Mouse (Mus musculus) liver, embryonic 14.5 days (tissue): Measurements from ENCODE around the gene Ap1g1. TPM values are rescaled to one million over a fixed set of nuclear protein-coding genes. Genes with fewer than 3 reads are reported as not detected.
A peak's percentile ranks its signal among the peaks of the same experiment; 100 is the strongest.

Source experiments
- ATAC-seq: fragments of 200-750 bp; cut with Nextera tagmentation; 2 replicates; pipeline ENCODE4 v1.8.0; 2017; ENCODE audit warnings: moderate number of reproducible peaks, mild to moderate bottlenecking, moderate library complexity; ENCODE audit not compliant: insufficient read depth
- DNase-seq, 3 experiments: peaks; one replicate each; pipeline ENCODE4 v3.0.0-alpha.2; 2012 to 2013; ENCODE audit warnings: low read depth in 3 of 3, low spot score in 3 of 3
- H3K27ac ChIP-seq: fragments of 300-500 bp; sonication (generic); 2 replicates; pipeline ENCODE4 v1.5.1; 2014; ENCODE audit warnings: moderate library complexity, mild to moderate bottlenecking, control low read depth, inconsistent platforms
- H3K27me3 ChIP-seq: fragments of 300-500 bp; sonication (generic); 2 replicates; pipeline ENCODE4 v1.6.1; 2014; ENCODE audit warnings: mild to moderate bottlenecking, low read length, moderate library complexity; ENCODE audit not compliant: control insufficient read depth, insufficient read depth
- H3K36me3 ChIP-seq: fragments of 300-500 bp; sonication (generic); replicated peaks from 2 replicates; pipeline ENCODE4 v1.6.1; 2014; ENCODE audit warnings: low read depth; ENCODE audit not compliant: control insufficient read depth, insufficient read depth
- H3K4me1 ChIP-seq, 2 experiments: fragments of 200-500 bp in 1 of 2; fragments of 300-500 bp in 1 of 2; sonication (generic) in 1 of 2; replicated peaks; 2 replicates each; pipeline ENCODE4 v1.6.1; 2012 to 2014; ENCODE audit warnings: antibody characterized with exemption in 1 of 2, inconsistent platforms in 1 of 2, low read length in 1 of 2; ENCODE audit not compliant: control insufficient read depth in 2 of 2, insufficient read depth in 2 of 2
- H3K4me2 ChIP-seq: fragments of 300-500 bp; sonication (generic); 2 replicates; pipeline ENCODE4 v1.6.1; 2014; ENCODE audit warnings: low read depth, mild to moderate bottlenecking, control low read depth, moderate library complexity
- H3K4me3 ChIP-seq, 2 experiments: fragments of 200-500 bp in 1 of 2; fragments of 300-500 bp in 1 of 2; sonication (generic) in 1 of 2; 2 replicates each; pipeline ENCODE4 v1.5.1; 2012 to 2014; ENCODE audit warnings: low read depth in 2 of 2, low read length in 2 of 2, mild to moderate bottlenecking in 2 of 2, control low read depth in 1 of 2, inconsistent platforms in 1 of 2, moderate library complexity in 1 of 2; ENCODE audit not compliant: insufficient read depth in 1 of 2
- H3K9ac ChIP-seq: fragments of 300-500 bp; sonication (generic); replicated peaks from 2 replicates; pipeline ENCODE4 v1.6.1; 2014; ENCODE audit warnings: mild to moderate bottlenecking, control low read depth, moderate library complexity
- H3K9me3 ChIP-seq: fragments of 300-500 bp; sonication (generic); 2 replicates; pipeline ENCODE4 v1.6.1; 2016; ENCODE audit warnings: low read length, mixed read lengths; ENCODE audit not compliant: control insufficient read depth
- CTCF ChIP-seq: IDR thresholded peaks from 2 replicates; pipeline ENCODE4 v1.5.1; 2016; ENCODE audit warnings: antibody characterized with exemption, low read depth, control low read depth
- EP300 ChIP-seq: IDR thresholded peaks from 2 replicates; pipeline ENCODE4 v1.6.1; 2016; ENCODE audit warnings: antibody characterized with exemption, low read depth
- WGBS: fragments of 180-500 bp; shearing (Covaris S2); extraction: QIAGEN DNeasy Blood & Tissue Kit; methylation state at CpG from one replicate; pipeline ENCODE4 v1.1.7; 2014; ENCODE audit not compliant: insufficient replicate concordance; 5-methylcytosine and 5-hydroxymethylcytosine counted together
- polyA plus RNA-seq, 2 experiments: library from polyadenylated mRNA; depleted of rRNA in 1 of 2; stranded (reverse) in 1 of 2; unstranded in 1 of 2; fragments of >200 nt; fragmentation: Nextera tagmentation in 1 of 2; extraction: Ambion mirVana in 1 of 2; gene quantifications; 2 replicates each; pipeline versions ENCODE4 v1.2.1 to v1.2.3; 2012 to 2014

Ap1g1 gene
- polyA plus RNA-seq, 2 experiments, result 10.0 to 13.8 TPM

- peaks cover 7% of the 10 kb centered on the region for H3K36me3 ChIP-seq
- H3K4me2 ChIP-seq, result peak within 1 kb of the TSS; percentile 86
- DNase-seq, result peak; percentile 70 to 78 (median 74)
- peak within 1 kb of the TSS; percentile 48 for H3K27ac ChIP-seq
- H3K9ac ChIP-seq, result peak within 1 kb of the TSS; percentile 97
- H3K4me1 ChIP-seq, result peaks cover 6% of the 10 kb centered on the region in 2 experiments; a peak in 3 of 4 replicates
- no peaks in the 10 kb centered on the region for H3K9me3 ChIP-seq
- peak within 1 kb of the TSS; percentile 89 to 100 for H3K4me3 ChIP-seq
- ATAC-seq, result peak; percentile 87
- TF ChIP-seq EP300 (no peak), CTCF (peak; percentile 82)
- H3K27me3 ChIP-seq, result no peaks in the 10 kb centered on the region
- WGBS, result under 1% methylated on average over 59 of the region's 59 CpGs
Measured at GRCm38 (mm10) chr8:109737237-109738048, 40.9 kb upstream of the Ap1g1 start, which contains the start of gene Atxn1l. Gene Atxn1l, minus strand, starts transcription at chr8:109737739.

GRCm38 (mm10) chr8:109738049-109738380 lies 40.3 kb upstream of the Ap1g1 start:
- Histone ChIP-seq H3K4me3 (peak overlapping the region; percentile 89 to 100), H3K4me2 (peak overlapping the region; percentile 86), H3K36me3 (peaks cover 7% of the 10 kb centered on the region), H3K9ac (peak overlapping the region; percentile 97; the same call in 1 of the 2 replicates), H3K27ac (no peak overlapping the region), H3K9me3 (no peaks in the 10 kb centered on the region), H3K27me3 (no peaks in the 10 kb centered on the region), H3K4me1 (peaks cover 6% of the 10 kb centered on the region in 2 experiments; a peak in 3 of 4 replicates)
- DNase-seq (no peak), ATAC-seq (no peak; the same call in 1 of the 2 replicates)
- WGBS, result 75% methylated on average over 1 of the region's 1 CpGs
- no peak for TF ChIP-seq EP300
- no peak for TF ChIP-seq CTCF

- DNase-seq (no peak), ATAC-seq (no peak)
- no peaks in the 10 kb centered on the region for H3K36me3 ChIP-seq
- no peaks in the 10 kb centered on the region for H3K4me1 ChIP-seq
- no peaks in the 10 kb centered on the region for H3K27me3 ChIP-seq
- H3K4me2 ChIP-seq, result no peak overlapping the region
- H3K9me3 ChIP-seq, result no peaks in the 10 kb centered on the region
- WGBS, result 72% methylated on average over 12 of the region's 12 CpGs
- TF ChIP-seq EP300 (no peak), CTCF (no peak)
- no peak overlapping the region for H3K4me3 ChIP-seq
- H3K9ac ChIP-seq, result no peak overlapping the region
- H3K27ac ChIP-seq, result no peak overlapping the region
Measured at GRCm38 (mm10) chr8:109747468-109748199, 30.7 kb upstream of the Ap1g1 start.

- ATAC-seq (no peak), DNase-seq (no peak)
- H3K27ac ChIP-seq, result no peak overlapping the region
- H3K36me3 ChIP-seq, result no peaks in the 10 kb centered on the region
- no peak overlapping the region for H3K9ac ChIP-seq
- H3K4me1 ChIP-seq, result no peaks in the 10 kb centered on the region
- WGBS, result 21% methylated on average over 5 of the region's 5 CpGs
- TF ChIP-seq EP300 (no peak), CTCF (no peak)
- no peak overlapping the region for H3K4me3 ChIP-seq
- no peaks in the 10 kb centered on the region for H3K27me3 ChIP-seq
- H3K9me3 ChIP-seq, result no peaks in the 10 kb centered on the region
- H3K4me2 ChIP-seq, result no peak overlapping the region
Measured at GRCm38 (mm10) chr8:109750274-109750673, 28.1 kb upstream of the Ap1g1 start.

GRCm38 (mm10) chr8:109750699-109751098 lies 27.7 kb upstream of the Ap1g1 start:
- WGBS, result 32% methylated on average over 12 of the region's 12 CpGs
- DNase-seq, result peak in 1 of 3 experiments; percentile 41

More at GRCm38 (mm10) chr8:109750699-109751098, 27.7 kb upstream of the Ap1g1 start:
- H3K36me3 ChIP-seq, result no peaks in the 10 kb centered on the region
- H3K27me3 ChIP-seq, result no peaks in the 10 kb centered on the region
- H3K4me2 ChIP-seq, result no peak overlapping the region
- no peaks in the 10 kb centered on the region for H3K9me3 ChIP-seq
- ATAC-seq, result no peak
- no peak overlapping the region for H3K4me3 ChIP-seq
- no peak for TF ChIP-seq EP300
- peak; percentile 49 for TF ChIP-seq CTCF
- no peaks in the 10 kb centered on the region for H3K4me1 ChIP-seq
- no peak overlapping the region for H3K9ac ChIP-seq
- no peak overlapping the region for H3K27ac ChIP-seq
